ENCODE assay signal across 20 mouse cellular contexts in the genomic region with DNA sequence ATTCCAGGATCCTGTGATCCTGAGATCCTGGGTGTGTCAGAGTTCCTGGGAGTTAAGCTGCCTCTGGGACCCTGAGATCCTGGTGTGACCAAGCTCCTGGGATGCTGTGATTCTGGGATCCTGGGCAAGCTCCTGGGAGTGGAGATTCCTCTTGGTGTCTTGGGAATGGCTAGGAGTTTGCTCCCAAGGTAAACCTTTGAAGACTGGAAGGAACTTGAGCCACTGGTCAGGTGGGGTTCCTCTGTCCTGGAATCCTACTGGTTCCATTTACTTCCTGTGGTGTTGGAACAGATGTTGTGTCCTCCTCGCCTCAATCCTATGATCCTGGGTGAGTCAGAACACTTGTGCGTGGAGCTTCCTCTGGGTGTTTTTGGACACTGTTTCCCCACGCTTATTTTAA.
DNase-seq lines count a peak whose midpoint lies in the region; TF ChIP-seq lines count a peak whose summit lies in the region.
"Had no signal": no experiment of that assay in that cellular context is flagged by ENCODE, and none has a peak within 500 bp of the region (broad histone marks: within the 10 kb centered on the region; RNA-seq: fewer than 3 reads in every experiment).

No protein-coding gene starts in this region.

- TF ChIP-seq EP300 in ES-Bruce4 (IDR thresholded peaks at IDR 0.05; ENCODE audit: insufficient read depth, low read depth, low read length), result no peak

- H3K9ac ChIP-seq in ES-Bruce4 (ENCODE audit: low read depth, poor library complexity, severe bottlenecking), result no peak overlapping the region
- H3K9ac ChIP-seq in ES-E14 (ENCODE audit: insufficient read depth, low read depth, low read length, poor library complexity, severe bottlenecking), result no peak overlapping the region
- H3K9ac ChIP-seq: embryonic facial prominence, embryonic 13.5 days; embryonic facial prominence, embryonic 15.5 days; forebrain, embryonic 12.5 days had no signal

- TF ChIP-seq CTCF in ES-Bruce4 (IDR thresholded peaks at IDR 0.05; ENCODE audit: low read depth, low read length), result no peak

- peaks cover 6% of the 10 kb centered on the region for H3K4me1 ChIP-seq in ES-Bruce4 (ENCODE audit: control insufficient read depth, insufficient read depth, low read length)
- peaks cover 2 to 16% of the 10 kb centered on the region in 2 experiments; a peak in 3 of 4 replicates for H3K4me1 ChIP-seq in ES-E14 (ENCODE audit: control insufficient read depth in 2 of 2, insufficient read depth in 2 of 2, low read length in 2 of 2, poor library complexity in 1 of 2)
- H3K4me1 ChIP-seq: embryonic facial prominence, embryonic 13.5 days; embryonic facial prominence, embryonic 15.5 days had no signal

- H3K9me3 ChIP-seq in ES-Bruce4 (replicated peaks; ENCODE audit: control insufficient read depth, insufficient read depth, low read length, poor library complexity, severe bottlenecking), result 0 out of 2 replicates have a peak, but pooled peaks cover 2% of the 10 kb centered on the region
- no peaks in the 10 kb centered on the region for H3K9me3 ChIP-seq in ES-E14 (ENCODE audit: control insufficient read depth, insufficient read depth, low read depth, low read length)
- H3K9me3 ChIP-seq: embryonic facial prominence, embryonic 13.5 days; embryonic facial prominence, embryonic 15.5 days; forebrain, embryonic 10.5 days; forebrain, embryonic 12.5 days had no signal

- H3K4me3 ChIP-seq in ES-Bruce4 (ENCODE audit: low read depth, low read length) (no peak overlapping the region), ES-E14 (ENCODE audit: insufficient read depth in 1 of 2, low read depth in 1 of 2, low read length in 2 of 2, poor library complexity in 1 of 2, severe bottlenecking in 1 of 2) (no peak overlapping the region)
- H3K4me3 ChIP-seq: embryonic facial prominence, embryonic 13.5 days; embryonic facial prominence, embryonic 15.5 days; erythroblast, embryonic 14.5 days; forebrain, embryonic 10.5 days; forebrain, embryonic 12.5 days had no signal

- no peak for DNase-seq in ES-E14 (ENCODE audit: low read depth, low spot score)
- DNase-seq in ZHBTc4 (ENCODE audit: low read depth, low spot score), result peak; percentile 59
- DNase-seq in ovary, postnatal 10 days (ENCODE audit: low spot score), result no peak
- no peak for DNase-seq in gastrocnemius, postnatal 4 days (ENCODE audit: low spot score in 2 of 2)
- DNase-seq: adrenal gland, adult 8-10 months; adrenal gland, postnatal 14 days; adrenal gland, postnatal 36 days; B cell, adult 2 months; cerebellum, adult 11-12 months; cerebellum, adult 2 months; cerebellum, adult 9-10 months; cerebellum, postnatal 10 days; cerebellum, postnatal 25 days had no signal

- TF ChIP-seq POLR2A in ES-Bruce4 (IDR thresholded peaks at IDR 0.05; ENCODE audit: insufficient read depth, low read length), result no peak

- H3K27ac ChIP-seq in ES-Bruce4 (ENCODE audit: insufficient read depth, low read length) (peak overlapping the region; percentile 58; the same call in 1 of the 2 replicates), ES-E14 (ENCODE audit: insufficient read depth, low read depth, low read length, poor library complexity, severe bottlenecking) (peak overlapping the region; percentile 69)
- H3K27ac ChIP-seq: embryonic facial prominence, embryonic 13.5 days; embryonic facial prominence, embryonic 15.5 days; forebrain, embryonic 10.5 days; forebrain, embryonic 12.5 days had no signal

- in situ Hi-C loops in ES-E14 (cut with MboI; ENCODE audit: low sequenced_read_pairs in 2 of 2, unreplicated experiment in 2 of 2), result no loop called here

- H3K27me3 ChIP-seq in ES-Bruce4 (ENCODE audit: control insufficient read depth, insufficient read depth, low read length, poor library complexity, severe bottlenecking), result no peaks in the 10 kb centered on the region
- H3K27me3 ChIP-seq: CH12.LX; embryonic facial prominence, embryonic 13.5 days; embryonic facial prominence, embryonic 15.5 days; forebrain, embryonic 12.5 days had no signal

- H3K36me3 ChIP-seq in ES-Bruce4 (ENCODE audit: control insufficient read depth, insufficient read depth, low read length, poor library complexity, severe bottlenecking), result no peaks in the 10 kb centered on the region; the same call in 1 of the 2 replicates
- H3K36me3 ChIP-seq in ES-E14 (ENCODE audit: control insufficient read depth, insufficient read depth, low read length, poor library complexity, severe bottlenecking), result no peaks in the 10 kb centered on the region
- H3K36me3 ChIP-seq: embryonic facial prominence, embryonic 13.5 days; embryonic facial prominence, embryonic 15.5 days; forebrain, embryonic 10.5 days; forebrain, embryonic 12.5 days had no signal

TF ChIP-seq in ES-E14, 5 proteins besides CTCF, POLR2A, EP300 and RAD21:
- TF ChIP-seq ZC3H11A (IDR thresholded peaks at IDR 0.05; ENCODE audit: borderline replicate concordance, low read depth, low read length), result no peak
- TF ChIP-seq CHD2 (IDR thresholded peaks at IDR 0.05; ENCODE audit: low read depth, low read length), result no peak
- TF ChIP-seq ZNF384 (IDR thresholded peaks at IDR 0.05; ENCODE audit: low read depth, low read length), result no peak
- TF ChIP-seq HCFC1 (IDR thresholded peaks at IDR 0.05; ENCODE audit: borderline replicate concordance, insufficient read depth, low read length), result no peak
- no peak for TF ChIP-seq MAFK (IDR thresholded peaks at IDR 0.05; ENCODE audit: insufficient read depth, low read depth, low read length)
